Mouse (Mus musculus): ENCODE results near the gene Galnt10. TPM values are rescaled to one million over a fixed set of nuclear protein-coding genes. Genes with fewer than 3 reads are reported as not detected.

The Galnt10 gene
- polyA plus RNA-seq, 1 experiment: 2.5 TPM

DNA sequence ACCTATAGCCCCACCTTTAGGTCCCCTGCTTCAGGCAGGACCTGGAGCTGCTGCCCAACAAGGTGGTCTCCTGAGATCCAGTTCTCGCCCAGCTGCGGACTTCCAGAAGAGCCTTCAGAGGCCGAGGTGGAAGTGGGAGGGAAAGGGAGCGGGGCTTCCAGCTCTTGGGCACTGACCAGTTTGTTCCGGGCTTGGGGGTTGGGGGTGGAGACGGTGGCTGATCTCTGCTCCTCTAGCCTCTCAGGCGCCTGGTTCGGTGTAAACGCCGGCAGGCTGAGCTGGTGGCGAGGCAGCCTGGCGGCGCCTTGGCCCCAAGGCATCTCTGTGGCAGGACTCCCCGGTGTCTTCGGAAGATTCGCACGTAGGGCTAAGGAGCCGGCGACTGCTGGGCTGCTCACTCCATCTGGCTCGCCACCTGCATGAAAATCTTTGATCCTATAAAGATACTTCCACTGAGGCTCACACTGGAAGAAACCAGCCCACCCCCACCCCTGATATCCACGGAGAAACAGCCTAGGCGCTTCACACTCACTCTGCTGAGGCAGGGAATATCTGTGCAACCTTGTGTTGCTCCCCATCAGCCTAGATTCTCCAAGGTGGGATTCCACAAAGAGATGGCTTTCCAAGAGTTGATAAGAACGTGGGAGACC, 187.4 kb downstream of the Galnt10 start, which contains the start of gene Hand1:
Hand1 (minus strand) TSS at position 267 of the 650 bp plus-strand sequence.
- H3K4me1 ChIP-seq (ENCODE audit: control insufficient read depth, insufficient read depth, insufficient read length, low read length): peaks cover 3% of the 10 kb centered on the region; the same call in 1 of the 2 replicates
- H3K4me3 ChIP-seq (ENCODE audit: insufficient read depth, low read depth, low read length): no peak within 1 kb of the TSS
- no peak within 1 kb of the TSS for H3K27ac ChIP-seq (replicated peaks; ENCODE audit: low read depth, low read length)

- H3K27ac ChIP-seq (replicated peaks; ENCODE audit: low read depth, low read length): no peak overlapping the region
- H3K4me3 ChIP-seq (ENCODE audit: insufficient read depth, low read depth, low read length): no peak overlapping the region
Observed at GRCm38 (mm10) chr11:57833296-57833977, 188.2 kb downstream of the Galnt10 start.

GRCm38 (mm10) chr11:57834031-57834430, 188.8 kb downstream of the Galnt10 start:
- Histone ChIP-seq H3K4me3 (ENCODE audit: insufficient read depth, low read depth, low read length) (no peak overlapping the region), H3K27ac (replicated peaks; ENCODE audit: low read depth, low read length) (no peak overlapping the region), H3K4me1 (ENCODE audit: control insufficient read depth, insufficient read depth, insufficient read length, low read length) (no peaks in the 10 kb centered on the region)

More at GRCm38 (mm10) chr11:57833296-57833977, 188.2 kb downstream of the Galnt10 start:
- no peaks in the 10 kb centered on the region for H3K4me1 ChIP-seq (ENCODE audit: control insufficient read depth, insufficient read depth, insufficient read length, low read length)

DNA sequence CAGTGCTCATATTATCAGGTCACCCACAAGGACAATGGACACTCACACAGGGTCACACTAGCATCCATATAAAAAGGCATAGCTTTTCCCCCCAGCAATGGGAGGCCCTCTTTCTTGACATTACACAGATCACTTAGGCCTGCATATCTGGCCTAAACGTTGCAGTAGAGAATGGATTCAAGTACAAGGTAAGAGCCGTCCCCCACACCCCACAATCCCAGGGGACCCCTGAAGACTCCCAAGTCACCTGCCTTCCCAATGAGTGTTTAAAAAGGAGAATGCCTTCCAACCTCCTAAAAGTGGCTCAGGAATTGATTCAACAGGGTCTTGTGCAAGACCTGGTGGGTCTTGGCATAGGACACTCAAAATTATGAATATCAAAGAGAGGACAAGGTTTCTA, 190.1 kb downstream of the Galnt10 start:
- Histone ChIP-seq H3K4me1 (ENCODE audit: control insufficient read depth, insufficient read depth, insufficient read length, low read length) (no peaks in the 10 kb centered on the region), H3K4me3 (ENCODE audit: insufficient read depth, low read depth, low read length) (no peak overlapping the region), H3K27ac (replicated peaks; ENCODE audit: low read depth, low read length) (no peak overlapping the region)

DNA sequence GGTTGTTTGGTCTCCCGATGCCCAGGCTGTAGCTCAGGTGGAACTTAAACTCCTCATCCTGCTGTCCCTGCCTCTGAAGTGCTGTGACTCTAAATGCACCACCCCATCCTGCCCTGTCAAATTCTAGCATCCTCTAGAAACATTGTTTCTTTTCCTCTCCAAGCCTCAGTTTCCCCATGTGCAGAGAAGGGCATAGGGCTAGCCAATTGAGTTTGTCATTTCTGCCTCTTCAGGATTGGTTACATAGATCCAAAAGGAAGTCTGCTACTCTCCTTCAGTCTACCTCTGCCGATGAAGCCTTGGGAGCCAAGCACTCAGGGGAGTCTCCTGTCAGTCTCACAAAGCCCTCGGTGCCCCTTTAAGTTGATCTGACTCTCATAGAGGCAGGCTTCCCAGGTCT, 190.7 kb downstream of the Galnt10 start:
- Histone ChIP-seq H3K4me3 (ENCODE audit: insufficient read depth, low read depth, low read length) (no peak overlapping the region), H3K27ac (replicated peaks; ENCODE audit: low read depth, low read length) (no peak overlapping the region)

DNA sequence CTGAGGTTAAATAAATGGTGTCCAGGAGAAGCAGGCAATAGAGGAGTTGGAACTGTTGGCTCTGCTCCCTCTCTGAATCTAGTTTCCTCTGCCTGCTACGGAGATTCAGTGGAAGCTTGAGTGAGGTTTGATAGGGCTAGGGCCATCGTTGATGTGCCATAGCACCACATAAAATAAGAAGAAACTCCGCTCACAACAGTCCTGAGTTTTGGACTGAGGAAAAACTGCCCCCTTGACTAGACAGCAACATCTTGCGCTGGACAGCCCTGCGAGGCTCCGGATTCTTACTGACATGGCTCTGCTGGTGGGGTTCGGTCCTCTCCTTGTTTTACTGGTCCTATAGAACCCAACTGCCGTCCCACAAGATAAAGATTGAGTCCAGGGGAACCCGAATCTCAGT, 191.2 kb downstream of the Galnt10 start:
- H3K27ac ChIP-seq (replicated peaks; ENCODE audit: low read depth, low read length): no peak overlapping the region
- H3K4me3 ChIP-seq (ENCODE audit: insufficient read depth, low read depth, low read length): no peak overlapping the region
- no peaks in the 10 kb centered on the region for H3K4me1 ChIP-seq (ENCODE audit: control insufficient read depth, insufficient read depth, insufficient read length, low read length)

More for the DNA sequence above, 190.7 kb downstream of the Galnt10 start:
- no peaks in the 10 kb centered on the region for H3K4me1 ChIP-seq (ENCODE audit: control insufficient read depth, insufficient read depth, insufficient read length, low read length)

Other genes with a start within 250 kb of the Galnt10 start
- gene Fam114a2, start 126.8 kb upstream of the Galnt10 start, polyA plus RNA-seq (2012; ENCODE audit: insufficient read depth, insufficient read length, missing spikeins): 28.8 and 31.0 TPM in 2 replicates
- 8.6 and 15.9 TPM in 2 replicates for gene Mfap3, start 126.8 kb upstream of the Galnt10 start, polyA plus RNA-seq (2012; ENCODE audit: insufficient read depth, insufficient read length, missing spikeins)
- gene Sap30l, start 156.2 kb downstream of the Galnt10 start, polyA plus RNA-seq (2012; ENCODE audit: insufficient read depth, insufficient read length, missing spikeins): 32.8 and 40.1 TPM in 2 replicates
- gene Hand1, start 187.4 kb downstream of the Galnt10 start, polyA plus RNA-seq (2012; ENCODE audit: insufficient read depth, insufficient read length, missing spikeins): not detected in 2 replicates